Mouse (Mus musculus) gastrocnemius, postnatal 36 days (tissue): Measurements from ENCODE around the gene Pign. TPM values are rescaled to one million over a fixed set of nuclear protein-coding genes. Genes with fewer than 3 reads are reported as not detected.

Experiments used
- DNase-seq, 2 experiments: peaks; one replicate each; pipeline ENCODE4 v3.0.0; 2022
- intact Hi-C: fragments of 180-260 bp; cut with DNase I; formaldehyde crosslinking; loops from one replicate; pipeline ENCODE4 v1.15.1; 2025
- microRNA-seq, 2 experiments: library from miRNA; unstranded; fragments of <30 nt; microRNA quantifications; one replicate each; pipeline ENCODE4 v1.2.0; 2021
- total RNA-seq, 2 experiments: library from RNA; stranded (reverse); gene quantifications; 2 replicates each; pipeline ENCODE4 v1.2.3; 2021

Pign gene
- total RNA-seq, 2 experiments from 2014 or later = 5.7 to 8.4 TPM

- intact Hi-C loops = no loop called here
- no peak for DNase-seq
Observed at GRCm38 (mm10) chr1:105580909-105581308, 82.6 kb downstream of the Pign start.

- DNase-seq = no peak
- intact Hi-C loops = no loop called here
Observed at GRCm38 (mm10) chr1:105566051-105566450, 97.4 kb downstream of the Pign start.

DNA sequence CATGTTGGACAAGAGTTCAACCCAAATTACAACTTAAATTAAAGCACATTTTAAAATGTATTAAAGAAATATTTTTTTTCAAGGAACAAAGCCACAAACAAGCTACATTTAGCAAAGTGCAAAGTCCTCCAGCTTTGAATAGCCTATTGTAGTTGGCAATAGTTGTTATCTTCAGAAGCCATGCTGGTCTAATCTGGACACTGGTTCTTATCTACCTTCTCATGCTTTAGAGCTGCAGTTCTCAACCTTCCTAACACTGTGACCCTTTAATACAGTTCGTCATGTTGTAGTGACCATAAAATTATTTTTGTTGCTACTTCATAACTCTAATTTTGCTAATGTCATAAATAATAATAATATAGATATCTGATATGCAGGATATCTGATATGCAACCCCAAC lies 99.2 kb downstream of the Pign start:
- no peak for DNase-seq
- intact Hi-C loops = no loop called here

DNA sequence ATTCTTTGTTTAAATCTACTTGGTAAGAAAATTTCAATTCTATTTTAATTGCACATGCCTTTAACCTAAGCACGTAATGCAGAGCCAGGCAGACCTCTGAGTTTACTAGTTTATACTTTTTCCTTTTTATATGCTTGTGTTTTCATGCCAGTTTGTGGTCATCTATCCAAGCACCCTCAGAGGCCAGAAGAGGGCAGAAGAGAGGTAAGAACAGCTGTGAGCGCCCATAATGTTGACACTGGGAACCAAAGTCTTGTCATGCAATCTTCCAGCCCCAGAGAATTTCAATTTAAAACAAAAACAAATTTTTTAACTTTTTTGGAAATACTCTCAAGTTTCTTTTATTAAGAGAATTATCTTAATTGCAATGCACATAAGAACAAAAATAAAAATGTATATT lies 99.7 kb downstream of the Pign start:
- intact Hi-C loops = no loop called here
- DNase-seq = no peak

GRCm38 (mm10) chr1:105556078-105556477 lies 107.4 kb downstream of the Pign start:
- intact Hi-C loops = no loop called here
- DNase-seq = no peak

DNA sequence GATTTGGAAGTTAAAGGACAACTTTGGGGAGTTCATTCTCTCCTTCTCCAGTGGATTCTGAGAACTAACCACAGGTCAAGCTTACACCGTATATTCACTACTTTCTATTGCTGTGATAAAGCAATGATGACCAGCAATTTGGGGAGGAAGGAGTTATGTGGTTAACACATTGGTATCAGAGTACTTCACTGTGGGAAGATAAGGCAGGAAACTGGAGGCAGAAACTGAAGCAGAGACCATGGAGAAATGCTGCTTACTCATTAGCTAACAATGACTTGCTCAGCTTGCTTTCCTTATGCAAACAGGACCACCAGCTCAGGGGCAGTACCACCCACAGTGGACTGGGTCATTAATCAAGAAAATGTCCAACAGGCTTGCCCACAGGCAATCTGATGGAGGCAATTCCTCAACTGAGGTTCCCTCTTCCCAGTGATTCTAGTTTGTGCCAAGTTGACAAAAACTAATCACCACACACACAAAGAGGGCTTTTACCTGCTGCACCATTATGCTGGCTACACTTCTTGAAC lies 108.2 kb downstream of the Pign start:
- DNase-seq = no peak
- intact Hi-C loops = no loop called here

DNA sequence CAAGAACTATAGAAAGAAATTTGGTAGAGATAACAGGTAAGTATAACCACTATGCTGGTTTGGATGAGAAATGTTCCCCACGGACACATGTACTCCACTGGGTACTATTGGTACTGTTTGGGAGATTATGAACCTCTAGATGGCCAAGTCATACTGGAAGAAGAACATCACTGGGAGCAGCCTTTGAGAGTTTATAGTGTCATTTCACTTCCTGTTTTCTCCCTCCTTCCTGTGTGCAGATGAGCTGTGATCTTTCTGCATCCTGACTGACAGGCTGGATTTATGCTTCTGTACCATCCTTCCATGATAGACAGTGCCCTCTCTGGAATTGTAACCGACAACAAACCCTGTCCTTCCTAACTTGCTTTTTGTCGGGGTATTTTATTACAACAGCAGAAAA lies 110.3 kb downstream of the Pign start:
- no peak for DNase-seq
- intact Hi-C loops = no loop called here

DNA sequence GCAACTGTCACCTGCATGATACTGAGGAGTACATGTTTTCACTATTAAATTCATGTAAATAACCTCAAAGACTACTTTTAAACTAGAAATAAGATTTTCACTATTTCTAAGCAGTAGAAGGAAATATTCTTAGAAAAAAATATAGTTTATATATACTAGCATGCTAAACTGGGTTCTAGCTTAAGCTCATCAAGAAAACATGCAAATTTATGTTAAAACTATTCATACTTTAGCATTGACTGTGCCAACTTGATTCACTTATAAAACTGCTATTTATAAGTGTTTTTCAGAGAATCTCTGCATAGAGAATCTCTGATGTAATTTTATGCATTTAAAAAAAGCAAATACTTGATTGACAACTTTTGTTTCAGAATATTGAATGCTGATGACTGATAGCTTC lies 113.3 kb downstream of the Pign start:
- intact Hi-C loops = no loop called here
- DNase-seq = no peak

DNA sequence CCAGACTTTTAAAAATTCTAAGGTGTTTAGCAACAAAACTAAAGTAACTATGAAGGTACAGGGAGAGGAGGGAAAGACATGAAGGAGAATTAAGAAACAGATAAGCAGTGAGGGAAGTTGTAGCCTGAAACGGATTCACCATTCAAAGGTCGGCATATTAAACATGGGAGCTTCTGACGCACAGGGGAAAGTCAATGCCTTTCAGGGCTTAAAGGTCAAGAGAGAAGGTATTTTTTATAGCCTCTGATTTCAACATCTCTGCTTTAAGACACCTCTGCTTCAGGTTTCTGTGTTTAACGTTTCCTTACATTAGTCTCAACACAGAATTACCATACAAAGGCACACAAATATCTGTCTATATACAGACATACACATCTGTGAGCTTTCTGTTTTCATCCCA lies 113.8 kb downstream of the Pign start:
- intact Hi-C loops = no loop called here
- no peak for DNase-seq

DNA sequence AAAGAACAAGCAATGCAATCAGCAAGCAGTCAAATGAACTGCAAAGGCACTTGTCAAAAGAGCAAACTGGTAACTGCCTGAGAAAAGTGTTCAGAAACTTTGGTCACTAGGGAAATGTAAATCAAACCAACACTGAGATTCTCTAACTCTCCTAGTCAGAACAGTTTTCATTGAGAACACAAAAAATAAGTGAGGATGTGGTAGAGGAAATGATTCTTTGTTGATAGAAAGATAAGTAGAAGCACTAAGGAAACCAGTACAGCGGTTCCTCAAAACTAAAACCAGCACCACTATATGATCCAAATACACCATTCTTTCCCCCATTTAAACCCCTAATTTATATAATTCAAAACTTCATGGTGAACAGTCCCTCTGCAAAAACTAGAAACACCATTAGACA lies 120.4 kb downstream of the Pign start:
- DNase-seq = no peak
- intact Hi-C loops = no loop called here

- no peak for DNase-seq
Observed at GRCm38 (mm10) chr1:105523768-105524167, 139.7 kb downstream of the Pign start.

DNA sequence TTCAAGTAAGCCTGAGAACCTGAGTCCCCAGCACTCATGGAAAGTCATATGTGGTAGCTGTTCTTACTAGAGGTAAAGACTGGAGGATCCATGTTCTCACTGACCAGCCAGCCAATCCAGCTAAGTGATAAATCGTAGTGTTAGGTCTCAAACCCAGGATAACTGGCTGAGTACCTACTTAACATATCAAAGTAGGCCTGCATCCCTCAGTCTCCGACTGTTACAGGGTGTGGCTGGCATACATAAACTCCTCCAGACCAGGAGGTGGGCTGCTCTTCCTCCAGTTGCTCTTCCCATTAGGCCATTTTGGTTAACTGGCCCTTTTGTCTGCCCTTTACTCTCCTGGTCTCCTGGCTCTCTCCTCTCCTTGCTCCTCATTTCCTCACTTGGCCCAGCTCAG lies 141.2 kb downstream of the Pign start:
- no peak for DNase-seq
- intact Hi-C loops = no loop called here

More at GRCm38 (mm10) chr1:105523768-105524167, 139.7 kb downstream of the Pign start:
- intact Hi-C loops = no loop called here

DNA sequence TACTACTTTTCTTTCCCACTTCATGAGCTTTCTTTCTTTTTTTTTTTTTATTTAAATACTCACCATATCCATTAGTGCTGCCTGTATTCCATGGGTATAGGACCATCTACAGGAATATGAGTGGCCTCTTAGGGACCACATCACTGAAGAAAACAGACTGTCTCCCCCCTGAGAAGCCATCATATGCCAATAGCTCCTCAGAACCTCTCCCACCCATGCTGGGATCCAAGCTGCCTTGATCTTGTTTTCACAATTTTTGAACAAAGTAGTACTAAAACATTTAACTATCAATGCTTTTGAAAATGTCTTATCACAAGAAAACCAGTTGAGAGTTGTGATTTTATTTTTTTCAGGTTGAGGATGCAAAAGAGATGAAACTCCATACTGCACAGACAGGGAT lies 145.4 kb downstream of the Pign start:
- DNase-seq = no peak
- intact Hi-C loops = no loop called here

DNA sequence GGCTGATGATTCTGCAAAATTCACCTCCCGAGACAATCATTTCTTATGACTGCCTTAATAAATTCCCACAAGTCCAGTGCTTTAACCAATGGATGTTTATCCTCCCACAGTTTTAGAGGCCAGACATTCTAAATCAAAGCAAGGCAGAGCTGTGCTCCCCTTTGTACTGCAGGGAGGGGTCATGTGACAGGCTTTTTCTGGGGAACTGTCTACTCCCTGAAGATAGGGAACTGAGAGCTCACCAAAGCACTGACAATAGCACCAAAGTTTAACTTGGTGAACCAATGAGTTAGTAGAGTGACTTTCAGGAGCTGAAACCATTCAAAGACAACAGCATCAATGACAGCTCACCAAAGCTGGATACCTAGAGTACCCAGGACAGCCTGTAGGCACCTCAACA lies 156.4 kb downstream of the Pign start:
- no peak for DNase-seq
- intact Hi-C loops = no loop called here

DNA sequence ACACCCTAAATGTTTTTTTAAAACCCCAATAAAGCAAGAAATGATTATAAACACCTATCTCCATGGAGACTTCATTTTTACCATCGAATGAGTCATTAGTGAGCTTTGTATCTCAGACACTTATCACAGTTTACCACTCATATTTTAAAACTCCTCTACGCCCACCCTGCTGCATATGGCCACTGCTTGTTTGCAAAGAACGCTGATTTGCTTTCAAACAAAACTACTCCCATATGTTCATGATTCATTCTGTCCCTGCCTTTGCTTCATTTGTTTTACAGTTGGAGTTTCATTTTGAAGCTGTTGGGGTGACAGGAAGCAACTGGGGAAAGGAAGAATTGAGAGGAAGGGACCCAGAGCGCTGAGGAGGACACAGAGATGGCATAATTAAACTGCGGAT lies 170.9 kb downstream of the Pign start:
- DNase-seq = no peak

DNA sequence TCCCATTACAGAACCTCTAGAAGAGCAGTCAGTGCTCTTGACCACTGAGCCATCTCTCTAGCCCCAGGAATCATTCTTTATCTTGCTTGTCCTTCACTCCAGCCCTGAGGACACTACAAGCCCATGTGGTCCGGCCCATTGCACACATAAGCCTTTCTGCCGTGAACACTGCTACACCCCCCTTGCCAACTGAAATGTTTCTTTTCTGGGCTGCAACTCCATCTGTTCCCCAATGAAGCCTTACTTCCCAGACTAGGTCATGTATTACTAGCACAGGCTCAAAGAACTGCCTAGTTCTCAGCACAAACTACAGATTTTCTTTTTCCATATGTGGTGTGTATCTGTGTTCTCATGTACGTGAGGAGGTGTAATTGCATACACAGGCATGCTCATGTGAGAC lies 174.0 kb downstream of the Pign start:
- intact Hi-C loops = no loop called here
- no peak for DNase-seq

More for the DNA sequence above, 170.9 kb downstream of the Pign start:
- intact Hi-C loops = no loop called here

- intact Hi-C loops = no loop called here
- DNase-seq = no peak
Observed at GRCm38 (mm10) chr1:105487037-105487436, 176.4 kb downstream of the Pign start.

Small RNA genes within 50 kb of the gene (microRNA-seq; reads per million reads assigned to microRNA genes)
- 0 reads per million in 2 experiments for gene Gm22426

Other genes with a start within 250 kb of the Pign start
- gene Relch, start 184 bp upstream of the Pign start, total RNA-seq = 1 to 10 TPM; 8.1 to 8.5 TPM
- under 1 TPM; 0.48 to 0.49 TPM for gene Tnfrsf11a, start 117.0 kb upstream of the Pign start, total RNA-seq